Mouse (Mus musculus): ENCODE data around the gene Zfr2.

GRCm38 (mm10) chr10:81299585-81300351 lies 66.8 kb downstream of the Zfr2 start:
- TF ChIP-seq CTCF (IDR thresholded peaks at IDR 0.05; ENCODE audit: low read depth, low read length) (no peak), POLR2AphosphoS5 (IDR thresholded peaks at IDR 0.05; ENCODE audit: insufficient replicate concordance, low read depth, low read length) (no peak), GATA1 (IDR thresholded peaks at IDR 0.05; ENCODE audit: borderline replicate concordance, low read length) (no peak), TAL1 (conservative IDR thresholded peaks at IDR 0.05; ENCODE audit: low read depth, low read length) (no peak), GATA2 (IDR thresholded peaks at IDR 0.05; ENCODE audit: borderline replicate concordance, low read depth, low read length) (no peak)
